Mouse (Mus musculus) liver, embryonic 13.5 days (tissue): Measurements from ENCODE around the gene Tcap. TPM values are rescaled to one million over a fixed set of nuclear protein-coding genes. Genes with fewer than 3 reads are reported as not detected.

ENCODE experiments used
- ATAC-seq: fragments of 200-750 bp; cut with Nextera tagmentation; 2 replicates; pipeline ENCODE4 v1.8.0; 2017; ENCODE audit warnings: low read depth, mild to moderate bottlenecking, moderate number of reproducible peaks, moderate library complexity
- DNase-seq: peaks from one replicate; pipeline ENCODE4 v3.0.0; 2022
- H3K27ac ChIP-seq: fragments of 300-500 bp; sonication (generic); 2 replicates; pipeline ENCODE4 v1.5.1; 2015; ENCODE audit warnings: moderate library complexity, mild to moderate bottlenecking, inconsistent platforms
- H3K27me3 ChIP-seq: fragments of 300-500 bp; sonication (generic); 2 replicates; pipeline ENCODE4 v1.6.1; 2015; ENCODE audit warnings: mild to moderate bottlenecking, inconsistent platforms
- H3K36me3 ChIP-seq: fragments of 300-500 bp; sonication (generic); 2 replicates; pipeline ENCODE4 v1.6.1; 2015; ENCODE audit warnings: mild to moderate bottlenecking, inconsistent platforms
- H3K4me1 ChIP-seq: fragments of 300-500 bp; sonication (generic); replicated peaks from 2 replicates; pipeline ENCODE4 v1.6.1; 2015; ENCODE audit warnings: inconsistent platforms
- H3K4me2 ChIP-seq: fragments of 300-500 bp; sonication (generic); 2 replicates; pipeline ENCODE4 v1.6.1; 2015; ENCODE audit warnings: inconsistent platforms, mild to moderate bottlenecking, moderate library complexity
- H3K4me3 ChIP-seq: fragments of 300-500 bp; sonication (generic); replicated peaks from 2 replicates; pipeline ENCODE4 v1.5.1; 2015; ENCODE audit warnings: mild to moderate bottlenecking, inconsistent platforms
- H3K9ac ChIP-seq: fragments of 300-500 bp; sonication (generic); 2 replicates; pipeline ENCODE4 v1.6.1; 2015; ENCODE audit warnings: mild to moderate bottlenecking, inconsistent platforms
- H3K9me3 ChIP-seq: fragments of 300-500 bp; sonication (generic); replicated peaks from 2 replicates; pipeline ENCODE4 v1.6.1; 2016; ENCODE audit warnings: inconsistent platforms
- WGBS: fragments of 180-500 bp; shearing (Covaris S2); methylation state at CpG from one replicate; pipeline ENCODE4 v1.1.7; 2015; ENCODE audit not compliant: insufficient replicate concordance; 5-methylcytosine and 5-hydroxymethylcytosine counted together
- polyA plus RNA-seq: library from polyadenylated mRNA; unstranded; fragments of >200 nt; fragmentation: Nextera tagmentation; extraction: Ambion mirVana; gene quantifications from 2 replicates; pipeline ENCODE4 v1.2.1, GENCODE M21; 2015

Gene Tcap
- polyA plus RNA-seq: 0.15 and 0.59 TPM in 2 replicates

- no peak for ATAC-seq
- H3K27me3 ChIP-seq: peaks cover 55% of the 10 kb centered on the region
Observed at GRCm38 (mm10) chr11:98383261-98384030, at the start of gene Tcap. TSS of gene Tcap (plus strand) at chr11:98383811.

GRCm38 (mm10) chr11:98333981-98334741 is 49.5 kb upstream of the Tcap start:
- ATAC-seq: no peak

More at GRCm38 (mm10) chr11:98383261-98384030, at the start of gene Tcap:
- peaks cover 22% of the 10 kb centered on the region for H3K36me3 ChIP-seq
- DNase-seq: no peak
- H3K9me3 ChIP-seq: no peaks in the 10 kb centered on the region
- H3K9ac ChIP-seq: no peak within 1 kb of the TSS
- H3K27ac ChIP-seq: no peak within 1 kb of the TSS
- no peak within 1 kb of the TSS for H3K4me2 ChIP-seq
- WGBS: 45% methylated on average over 14 of the region's 14 CpGs
- H3K4me3 ChIP-seq: no peak within 1 kb of the TSS
- H3K4me1 ChIP-seq: 0 out of 2 replicates have a peak, but pooled peaks cover 3% of the 10 kb centered on the region

GRCm38 (mm10) chr11:98335250-98335649 is 48.4 kb upstream of the Tcap start:
- WGBS: 7% methylated on average over 9 of the region's 9 CpGs
- Histone ChIP-seq H3K9me3 (no peaks in the 10 kb centered on the region), H3K27ac (no peak overlapping the region), H3K27me3 (peaks cover 100% of the 10 kb centered on the region), H3K36me3 (no peaks in the 10 kb centered on the region), H3K4me2 (no peak overlapping the region), H3K4me1 (peaks cover 20% of the 10 kb centered on the region), H3K4me3 (no peak overlapping the region), H3K9ac (no peak overlapping the region)
- ATAC-seq: no peak
- DNase-seq: no peak

More at GRCm38 (mm10) chr11:98333981-98334741, 49.5 kb upstream of the Tcap start:
- Histone ChIP-seq H3K4me2 (peak overlapping the region; percentile 21; the same call in 1 of the 2 replicates), H3K4me3 (no peak overlapping the region; the same call in 1 of the 2 replicates), H3K27me3 (peaks cover 100% of the 10 kb centered on the region), H3K9me3 (no peaks in the 10 kb centered on the region), H3K4me1 (peaks cover 18% of the 10 kb centered on the region), H3K36me3 (no peaks in the 10 kb centered on the region), H3K27ac (no peak overlapping the region), H3K9ac (no peak overlapping the region)
- WGBS: 10% methylated on average over 26 of the region's 41 CpGs
- no peak for DNase-seq

GRCm38 (mm10) chr11:98336245-98337107 is 47.1 kb upstream of the Tcap start:
- peaks cover 20% of the 10 kb centered on the region for H3K4me1 ChIP-seq
- H3K27ac ChIP-seq: no peak overlapping the region
- H3K4me3 ChIP-seq: no peak overlapping the region
- no peak overlapping the region for H3K4me2 ChIP-seq
- 14% methylated on average over 13 of the region's 13 CpGs for WGBS
- DNase-seq: no peak
- no peaks in the 10 kb centered on the region for H3K9me3 ChIP-seq
- ATAC-seq: no peak
- no peaks in the 10 kb centered on the region for H3K36me3 ChIP-seq
- H3K27me3 ChIP-seq: peaks cover 99% of the 10 kb centered on the region
- H3K9ac ChIP-seq: no peak overlapping the region

GRCm38 (mm10) chr11:98338507-98338961 is 45.1 kb upstream of the Tcap start:
- Histone ChIP-seq H3K27me3 (peaks cover 95% of the 10 kb centered on the region), H3K36me3 (no peaks in the 10 kb centered on the region), H3K27ac (no peak overlapping the region), H3K9me3 (no peaks in the 10 kb centered on the region), H3K4me3 (peak overlapping the region; percentile 49), H3K4me1 (peaks cover 28% of the 10 kb centered on the region), H3K4me2 (peak overlapping the region; percentile 62), H3K9ac (no peak overlapping the region)
- no peak for ATAC-seq
- DNase-seq: no peak
- 2% methylated on average over 54 of the region's 57 CpGs for WGBS

DNA sequence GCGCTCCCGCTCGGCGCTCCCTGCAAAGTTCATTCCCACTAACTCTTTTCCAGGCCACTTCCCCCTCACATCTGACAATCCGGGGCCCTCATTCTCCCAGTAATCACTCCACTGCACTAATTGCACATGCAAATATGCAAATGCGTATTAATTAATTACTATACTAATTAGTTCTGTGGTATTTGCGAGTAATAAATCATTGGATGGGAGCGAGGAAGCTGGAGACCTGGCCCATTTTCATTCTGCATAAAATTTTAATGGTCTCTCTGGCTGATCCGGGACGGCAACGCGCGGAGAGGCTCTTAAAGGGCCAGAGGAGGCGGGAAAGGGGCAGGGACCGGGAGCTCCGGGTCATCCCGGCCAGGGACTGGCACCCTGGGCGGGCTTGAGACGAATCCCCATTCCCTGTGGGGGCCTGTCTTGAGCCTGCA is 44.5 kb upstream of the Tcap start:
- Histone ChIP-seq H3K4me3 (peak overlapping the region; percentile 49), H3K4me1 (peaks cover 28% of the 10 kb centered on the region), H3K9ac (no peak overlapping the region), H3K27ac (no peak overlapping the region), H3K4me2 (peak overlapping the region; percentile 62), H3K27me3 (peaks cover 95% of the 10 kb centered on the region), H3K9me3 (no peaks in the 10 kb centered on the region), H3K36me3 (no peaks in the 10 kb centered on the region)
- DNase-seq: no peak
- WGBS: 2% methylated on average over 19 of the region's 19 CpGs
- ATAC-seq: no peak

DNA sequence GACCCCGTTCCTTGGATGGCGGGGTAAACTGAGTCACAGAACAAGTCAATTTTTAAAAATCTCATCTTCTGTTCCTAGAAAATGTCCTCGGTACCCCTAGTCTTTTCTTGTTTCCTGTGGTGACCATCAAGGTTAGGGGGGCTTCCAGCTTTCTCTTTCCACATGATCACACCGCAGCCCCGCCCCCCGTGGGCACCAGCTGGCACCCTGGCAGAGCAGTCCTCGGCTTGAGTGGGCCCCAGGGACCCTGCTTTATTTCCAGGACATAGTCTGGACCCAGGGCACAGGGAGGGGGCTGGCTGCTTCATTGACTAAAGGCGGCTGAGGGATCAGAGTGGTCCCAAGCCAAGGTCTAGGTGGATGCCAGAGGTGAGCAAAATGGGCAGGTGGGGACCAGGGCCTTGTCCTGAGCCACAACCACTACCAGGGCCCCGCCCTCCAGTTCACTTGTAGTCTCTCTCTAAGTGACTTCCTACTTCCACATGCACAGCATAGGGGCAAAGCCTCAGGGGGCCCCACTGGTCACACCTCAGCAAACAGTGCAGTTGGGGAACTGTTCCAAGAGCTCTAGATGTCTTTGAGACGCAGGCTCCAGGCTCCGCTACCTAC is 43.8 kb upstream of the Tcap start:
- Histone ChIP-seq H3K27ac (no peak overlapping the region), H3K4me2 (peak overlapping the region; percentile 62; the same call in 1 of the 2 replicates), H3K27me3 (peaks cover 93% of the 10 kb centered on the region), H3K36me3 (no peaks in the 10 kb centered on the region), H3K9me3 (no peaks in the 10 kb centered on the region), H3K4me1 (peaks cover 23% of the 10 kb centered on the region), H3K4me3 (no peak overlapping the region), H3K9ac (no peak overlapping the region)
- ATAC-seq: peak; percentile 31; the same call in 1 of the 2 replicates
- WGBS: 10% methylated on average over 11 of the region's 11 CpGs
- DNase-seq: no peak

DNA sequence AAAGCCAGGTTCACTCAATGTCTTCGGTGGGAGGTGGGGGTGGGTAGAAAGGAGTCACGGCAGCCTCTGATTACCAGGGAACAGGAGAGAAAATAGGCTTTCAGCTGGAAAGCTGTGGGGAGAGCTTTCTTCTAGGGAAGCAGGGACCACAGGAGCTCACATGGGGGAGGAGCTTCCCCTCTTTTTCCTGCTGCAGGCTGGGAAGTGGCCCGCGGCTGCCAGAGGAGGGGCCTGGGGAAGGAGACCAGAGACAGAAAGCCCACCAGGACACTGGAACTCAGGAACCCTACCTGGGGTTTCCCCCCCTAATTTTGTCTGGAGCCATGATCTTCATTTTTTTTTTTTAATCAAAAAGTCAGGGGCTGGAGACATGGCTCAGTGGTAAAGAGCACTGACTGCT is 43.0 kb upstream of the Tcap start:
- DNase-seq (no peak), ATAC-seq (no peak)
- no peaks in the 10 kb centered on the region for H3K36me3 ChIP-seq
- no peak overlapping the region for H3K4me3 ChIP-seq
- H3K9ac ChIP-seq: no peak overlapping the region
- no peak overlapping the region for H3K27ac ChIP-seq
- no peak overlapping the region for H3K4me2 ChIP-seq
- peaks cover 92% of the 10 kb centered on the region for H3K27me3 ChIP-seq
- H3K4me1 ChIP-seq: peaks cover 18% of the 10 kb centered on the region
- H3K9me3 ChIP-seq: no peaks in the 10 kb centered on the region
- 10% methylated on average over 4 of the region's 4 CpGs for WGBS

DNA sequence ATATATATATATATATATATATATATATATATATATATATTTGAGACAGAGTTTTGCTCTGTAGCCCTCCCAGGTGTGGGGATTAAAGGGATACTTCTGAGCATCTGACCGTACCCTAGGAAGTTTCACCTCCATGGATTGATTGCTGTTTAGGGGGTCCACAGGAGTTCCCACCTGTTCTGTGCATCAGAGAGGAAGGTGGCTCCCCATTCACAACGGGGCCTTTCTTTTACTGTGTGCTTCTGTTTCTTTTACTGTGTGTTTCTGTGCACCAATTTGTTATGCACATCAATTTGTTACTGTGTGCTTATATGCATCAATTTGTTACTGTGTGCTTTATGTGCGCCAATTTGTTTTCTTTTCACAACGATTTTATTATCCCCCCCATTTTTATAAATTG is 42.4 kb upstream of the Tcap start:
- Histone ChIP-seq H3K9ac (no peak overlapping the region), H3K27ac (no peak overlapping the region), H3K4me3 (no peak overlapping the region), H3K36me3 (no peaks in the 10 kb centered on the region), H3K9me3 (no peaks in the 10 kb centered on the region), H3K27me3 (peaks cover 92% of the 10 kb centered on the region), H3K4me2 (no peak overlapping the region), H3K4me1 (peaks cover 18% of the 10 kb centered on the region)
- no peak for ATAC-seq
- WGBS: 43% methylated on average over 4 of the region's 4 CpGs
- no peak for DNase-seq

DNA sequence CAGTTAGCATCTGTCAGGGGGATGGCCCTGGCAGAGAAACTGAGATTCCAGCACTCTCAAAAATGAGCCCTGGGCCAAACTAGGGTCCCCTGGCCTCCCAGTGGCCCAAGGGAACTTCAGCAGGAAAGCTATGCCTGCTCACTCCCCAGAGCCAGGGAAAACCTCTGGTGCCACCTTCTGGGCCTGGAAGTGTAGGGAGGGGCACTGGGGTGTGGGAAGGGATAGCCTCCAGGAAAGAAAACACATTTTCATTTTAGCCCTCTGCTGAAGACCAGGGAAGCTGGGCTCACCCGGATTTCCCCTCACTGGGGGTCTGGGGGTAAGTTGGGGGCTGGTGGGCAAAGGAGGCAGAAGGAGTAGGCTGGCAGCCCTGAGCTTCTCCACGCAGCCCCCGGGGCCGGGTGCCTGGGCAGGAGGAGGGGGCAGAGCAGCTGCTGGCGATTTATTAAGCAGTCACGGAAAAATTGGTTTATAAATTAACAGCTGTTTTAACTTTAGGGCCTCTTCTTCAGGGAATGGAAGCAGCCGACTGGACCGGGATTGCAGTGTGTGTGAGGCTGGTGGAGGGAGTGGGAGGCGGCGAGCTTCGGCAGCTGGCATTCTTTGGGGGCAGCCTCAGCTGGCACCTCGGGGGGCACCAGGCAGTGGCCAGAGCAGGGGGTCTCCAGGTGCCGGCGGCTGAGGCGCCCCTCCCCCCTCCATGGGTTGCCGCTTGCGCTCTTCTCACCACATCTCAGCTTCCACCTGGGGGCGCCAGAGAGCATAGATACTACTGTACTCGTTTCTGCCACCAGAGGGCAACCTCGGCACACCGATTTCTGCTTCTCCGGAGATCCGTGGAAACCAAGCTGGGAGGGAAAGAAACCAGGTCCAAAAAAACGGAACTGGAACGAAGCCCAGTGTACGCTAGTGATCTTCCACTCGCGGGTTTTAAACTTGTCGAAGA is 41.3 kb upstream of the Tcap start:
- H3K9me3 ChIP-seq: no peaks in the 10 kb centered on the region
- H3K27ac ChIP-seq: no peak overlapping the region
- H3K36me3 ChIP-seq: no peaks in the 10 kb centered on the region
- peaks cover 18% of the 10 kb centered on the region for H3K4me1 ChIP-seq
- H3K9ac ChIP-seq: no peak overlapping the region
- H3K4me2 ChIP-seq: peak overlapping the region; percentile 39; the same call in 1 of the 2 replicates
- no peak overlapping the region for H3K4me3 ChIP-seq
- H3K27me3 ChIP-seq: peaks cover 92% of the 10 kb centered on the region
- ATAC-seq (no peak), DNase-seq (peak; percentile 78)
- WGBS: 3% methylated on average over 29 of the region's 29 CpGs
